Mouse (Mus musculus): ENCODE results near the gene Rpl23. TPM values are rescaled to one million over a fixed set of nuclear protein-coding genes. Genes with fewer than 3 reads are reported as not detected.

Rpl23 gene
- polyA plus RNA-seq, 1 experiment from 2014 or later: 774 TPM

DNA sequence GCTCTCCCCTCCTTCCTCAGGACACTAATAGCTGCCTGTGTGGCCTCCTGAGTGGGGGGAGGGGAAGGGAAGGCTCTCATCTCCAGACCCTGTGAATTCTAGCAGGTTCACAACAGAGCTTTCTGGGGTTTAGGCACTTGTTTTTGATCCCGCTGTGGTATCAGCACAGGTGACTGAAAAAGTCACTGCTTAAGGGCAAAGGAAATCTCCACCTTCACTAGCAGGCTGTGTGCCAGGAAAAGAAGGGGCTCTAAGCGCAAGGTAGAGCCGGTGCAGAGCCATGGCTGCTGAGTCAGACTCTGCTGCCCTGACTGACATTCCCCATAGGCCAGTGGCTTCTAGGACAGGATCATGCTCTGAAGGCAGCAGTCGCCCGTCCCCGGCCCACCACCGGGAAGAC lies 53.5 kb downstream of the Rpl23 start:
- Histone ChIP-seq H3K4me1 (ENCODE audit: control insufficient read depth, insufficient read depth, low read length) (no peaks in the 10 kb centered on the region), H3K27me3 (ENCODE audit: control insufficient read depth, insufficient read depth, low read length) (no peaks in the 10 kb centered on the region), H3K4me2 (replicated peaks; ENCODE audit: low read depth, low read length) (no peak overlapping the region), H3K4me3 (ENCODE audit: low read depth, low read length) (no peak overlapping the region), H3K27ac (ENCODE audit: low read length) (no peak overlapping the region), H3K36me3 (ENCODE audit: control insufficient read depth, insufficient read depth, low read length) (peaks cover 50% of the 10 kb centered on the region), H3K9ac (replicated peaks; ENCODE audit: low read depth, low read length) (no peak overlapping the region), H3K9me3 (ENCODE audit: control insufficient read depth, low read depth, low read length) (no peaks in the 10 kb centered on the region)
- no peak for ATAC-seq (ENCODE audit: insufficient number of reproducible peaks, insufficient read depth, low FRiP score, low read depth)
- 76% methylated on average over 7 of the region's 7 CpGs for WGBS

- H3K27me3 ChIP-seq (ENCODE audit: control insufficient read depth, insufficient read depth, low read length): no peaks in the 10 kb centered on the region
- no peak overlapping the region for H3K27ac ChIP-seq (ENCODE audit: low read length)
- no peak overlapping the region for H3K4me2 ChIP-seq (replicated peaks; ENCODE audit: low read depth, low read length)
- no peak overlapping the region for H3K4me3 ChIP-seq (ENCODE audit: low read depth, low read length)
- 67% methylated on average over 7 of the region's 7 CpGs for WGBS
- no peak for ATAC-seq (ENCODE audit: insufficient number of reproducible peaks, insufficient read depth, low FRiP score, low read depth)
- no peak overlapping the region for H3K9ac ChIP-seq (replicated peaks; ENCODE audit: low read depth, low read length)
- H3K9me3 ChIP-seq (ENCODE audit: control insufficient read depth, low read depth, low read length): no peaks in the 10 kb centered on the region
- no peaks in the 10 kb centered on the region for H3K4me1 ChIP-seq (ENCODE audit: control insufficient read depth, insufficient read depth, low read length)
- H3K36me3 ChIP-seq (ENCODE audit: control insufficient read depth, insufficient read depth, low read length): peaks cover 51% of the 10 kb centered on the region
These were observed 53.9 kb downstream of the Rpl23 start for GRCm38 (mm10) chr11:97728311-97728710.

Small RNA genes within 50 kb of the gene (microRNA-seq; reads per million reads assigned to microRNA genes)
- not detected for gene Mir8102

Other genes starting within 250 kb of the Rpl23 start
- gene Srcin1, start 206.3 kb downstream of the Rpl23 start, polyA plus RNA-seq (2014; fragmentation: Nextera tagmentation; extraction: Ambion mirVana): 0.49 and 0.64 TPM in 2 replicates
- 2.7 and 3.6 TPM in 2 replicates for gene Epop, start 152.7 kb downstream of the Rpl23 start, polyA plus RNA-seq (2014; fragmentation: Nextera tagmentation; extraction: Ambion mirVana)
- 4.3 and 4.5 TPM in 2 replicates for gene Mllt6, start 119.0 kb downstream of the Rpl23 start, polyA plus RNA-seq (2014; fragmentation: Nextera tagmentation; extraction: Ambion mirVana)
- gene Cisd3, start 96.6 kb downstream of the Rpl23 start, polyA plus RNA-seq (2014; fragmentation: Nextera tagmentation; extraction: Ambion mirVana): 20.8 and 21.9 TPM in 2 replicates
- gene Pcgf2, start 81.9 kb downstream of the Rpl23 start, polyA plus RNA-seq (2014; fragmentation: Nextera tagmentation; extraction: Ambion mirVana): 18.2 and 20.6 TPM in 2 replicates
- 429 and 454 TPM in 2 replicates for gene Psmb3, start 79.0 kb downstream of the Rpl23 start, polyA plus RNA-seq (2014; fragmentation: Nextera tagmentation; extraction: Ambion mirVana)
- gene Pip4k2b, start 37.7 kb downstream of the Rpl23 start, polyA plus RNA-seq (2014; fragmentation: Nextera tagmentation; extraction: Ambion mirVana): 1.9 and 2.5 TPM in 2 replicates
- gene Cwc25, start 15.9 kb downstream of the Rpl23 start, polyA plus RNA-seq (2014; fragmentation: Nextera tagmentation; extraction: Ambion mirVana): 14.2 and 16.8 TPM in 2 replicates
- 0.43 and 0.59 TPM in 2 replicates for gene 1700001P01Rik, start 6.5 kb downstream of the Rpl23 start, polyA plus RNA-seq (2014; fragmentation: Nextera tagmentation; extraction: Ambion mirVana)
- gene Lasp1, start 16.6 kb upstream of the Rpl23 start, polyA plus RNA-seq (2014; fragmentation: Nextera tagmentation; extraction: Ambion mirVana): 73.2 and 82.0 TPM in 2 replicates
- gene B230217C12Rik, start 58.3 kb upstream of the Rpl23 start, polyA plus RNA-seq (2014; fragmentation: Nextera tagmentation; extraction: Ambion mirVana): 6.4 and 8.3 TPM in 2 replicates
- 0.29 and 0.56 TPM in 2 replicates for gene Fbxo47, start 101.7 kb upstream of the Rpl23 start, polyA plus RNA-seq (2014; fragmentation: Nextera tagmentation; extraction: Ambion mirVana)
- 0.38 and 0.56 TPM in 2 replicates for gene Plxdc1, start 204.0 kb upstream of the Rpl23 start, polyA plus RNA-seq (2014; fragmentation: Nextera tagmentation; extraction: Ambion mirVana)
- 7.8 and 11.6 TPM in 2 replicates for gene Arl5c, start 213.7 kb upstream of the Rpl23 start, polyA plus RNA-seq (2014; fragmentation: Nextera tagmentation; extraction: Ambion mirVana)
- 7.3 and 9.7 TPM in 2 replicates for gene Cacnb1, start 240.6 kb upstream of the Rpl23 start, polyA plus RNA-seq (2014; fragmentation: Nextera tagmentation; extraction: Ambion mirVana)
- 1,095 and 1,157 TPM in 2 replicates for gene Rpl19, start 244.3 kb upstream of the Rpl23 start, polyA plus RNA-seq (2014; fragmentation: Nextera tagmentation; extraction: Ambion mirVana)